Mouse (Mus musculus) hematopoietic stem cell, adult 5-6 weeks (primary cell): Measurements from ENCODE around the gene Gm10272. TPM values are rescaled to one million over a fixed set of nuclear protein-coding genes. Genes with fewer than 3 reads are reported as not detected.
"Not testable (repeated sequence)": the region's sequence is repeated elsewhere in the genome, so short reads cannot be mapped to it uniquely, and the experiment has no call there.

Source experiments
- ATAC-seq, 2 experiments: fragments of 125-278 bp in 1 of 2; replicated peaks in 1 of 2; 2 replicates each; pipeline ENCODE4 v1.8.0; 2016 to 2017; ENCODE audit warnings: inconsistent platforms in 2 of 2, mild to moderate bottlenecking in 2 of 2, moderate number of reproducible peaks in 2 of 2, low read depth in 1 of 2, moderate TSS enrichment in 1 of 2; ENCODE audit not compliant: low FRiP score in 2 of 2, poor library complexity in 2 of 2, severe bottlenecking in 2 of 2, insufficient read depth in 1 of 2, low TSS enrichment in 1 of 2
- total RNA-seq: library from RNA; stranded (forward); fragments of 172-1452, 232-1000 nt; gene quantifications from 2 replicates; pipeline ENCODE4 v1.2.3, GENCODE M21; 2017

The Gm10272 gene
- total RNA-seq: not detected in 2 replicates

GRCm38 (mm10) chr10:77706326-77706725, at the start of gene Gm10272:
Gene Gm10272, plus strand, starts transcription at chr10:77706626.
- ATAC-seq: no peak

GRCm38 (mm10) chr10:77658286-77658994, 48.0 kb upstream of the Gm10272 start:
- no peak for ATAC-seq

- peak in 1 of 2 experiments; percentile 30; a peak in 1 of 4 replicates for ATAC-seq
Observed at GRCm38 (mm10) chr10:77663949-77664665, 42.3 kb upstream of the Gm10272 start.

GRCm38 (mm10) chr10:77666342-77666741, 40.1 kb upstream of the Gm10272 start:
- no peak for ATAC-seq

- ATAC-seq: no peak
Observed at GRCm38 (mm10) chr10:77667402-77667801, 39.0 kb upstream of the Gm10272 start.

- ATAC-seq: no peak
Observed at GRCm38 (mm10) chr10:77670710-77671109, 35.7 kb upstream of the Gm10272 start.

GRCm38 (mm10) chr10:77671519-77671918, 34.9 kb upstream of the Gm10272 start:
- ATAC-seq: no peak

GRCm38 (mm10) chr10:77673765-77674164, 32.7 kb upstream of the Gm10272 start:
- no peak for ATAC-seq

- peak in 1 of 2 experiments; percentile 21; a peak in 1 of 4 replicates for ATAC-seq
Observed at GRCm38 (mm10) chr10:77677562-77677961, 28.9 kb upstream of the Gm10272 start.

- ATAC-seq: no peak
Observed at GRCm38 (mm10) chr10:77682994-77683393, 23.4 kb upstream of the Gm10272 start.

GRCm38 (mm10) chr10:77684181-77684580, 22.2 kb upstream of the Gm10272 start:
- ATAC-seq: no peak

GRCm38 (mm10) chr10:77685895-77686664, 20.3 kb upstream of the Gm10272 start, which contains the start of gene Tspear:
Gene Tspear, plus strand, starts transcription at chr10:77686569.
- ATAC-seq: no peak

- ATAC-seq: no peak
Observed at GRCm38 (mm10) chr10:77687021-77687420, 19.4 kb upstream of the Gm10272 start.

GRCm38 (mm10) chr10:77690356-77690807, 16.0 kb upstream of the Gm10272 start, which contains the start of gene Gm19402:
Gene Gm19402, minus strand, starts transcription at chr10:77690757.
- ATAC-seq: not testable (repeated sequence)

- ATAC-seq: no peak
Observed at GRCm38 (mm10) chr10:77697133-77697532, 9.3 kb upstream of the Gm10272 start, which contains the start of gene Gm9508. Gene Gm9508, minus strand, starts transcription at chr10:77697233.

- no peak for ATAC-seq
Observed at GRCm38 (mm10) chr10:77709831-77710230, 3.4 kb downstream of the Gm10272 start.

GRCm38 (mm10) chr10:77711157-77711556, 4.7 kb downstream of the Gm10272 start, which contains the start of gene Gm10024:
Gene Gm10024, plus strand, starts transcription at chr10:77711457.
- not testable (repeated sequence) for ATAC-seq
